Mouse (Mus musculus) intestine, embryonic 16.5 days (tissue): ENCODE measurements around the gene Bbc3. TPM values are rescaled to one million over a fixed set of nuclear protein-coding genes. Genes with fewer than 3 reads are reported as not detected.

Experiments used
- ATAC-seq: fragments of 200-750 bp; cut with Nextera tagmentation; 2 replicates; pipeline ENCODE4 v1.8.0; 2017; ENCODE audit warnings: moderate TSS enrichment, moderate library complexity
- H3K27ac ChIP-seq: fragments of 300-500 bp; sonication (generic); 2 replicates; pipeline ENCODE4 v1.5.1; 2014; ENCODE audit warnings: mild to moderate bottlenecking, low read length
- H3K27me3 ChIP-seq: fragments of 300-500 bp; sonication (generic); replicated peaks from 2 replicates; pipeline ENCODE4 v1.6.1; 2014; ENCODE audit warnings: low read length, control low read depth, mixed read lengths; ENCODE audit not compliant: control insufficient read depth, insufficient read depth
- H3K36me3 ChIP-seq: fragments of 300-500 bp; sonication (generic); 2 replicates; pipeline ENCODE4 v1.6.1; 2014; ENCODE audit warnings: low read length, control low read depth; ENCODE audit not compliant: control insufficient read depth, insufficient read depth
- H3K4me1 ChIP-seq: fragments of 300-500 bp; sonication (generic); 2 replicates; pipeline ENCODE4 v1.6.1; 2014; ENCODE audit warnings: low read length, control low read depth, mixed read lengths; ENCODE audit not compliant: control insufficient read depth, insufficient read depth
- H3K4me2 ChIP-seq: fragments of 300-500 bp; sonication (generic); 2 replicates; pipeline ENCODE4 v1.6.1; 2014; ENCODE audit warnings: low read depth, low read length, control low read depth
- H3K4me3 ChIP-seq: fragments of 300-500 bp; sonication (generic); 2 replicates; pipeline ENCODE4 v1.5.1; 2014; ENCODE audit warnings: mild to moderate bottlenecking, low read length
- H3K9ac ChIP-seq: fragments of 300-500 bp; sonication (generic); 2 replicates; pipeline ENCODE4 v1.6.1; 2014; ENCODE audit warnings: low read depth, low read length
- H3K9me3 ChIP-seq: fragments of 300-500 bp; sonication (generic); 2 replicates; pipeline ENCODE4 v1.6.1; 2016; ENCODE audit warnings: low read length, control low read depth; ENCODE audit not compliant: control insufficient read depth
- WGBS: fragments of 180-500 bp; shearing (Covaris S2); extraction: QIAGEN DNeasy Blood & Tissue Kit; methylation state at CpG from one replicate; pipeline ENCODE4 v1.1.7; 2014; 5-methylcytosine and 5-hydroxymethylcytosine counted together
- polyA plus RNA-seq: library from polyadenylated mRNA; unstranded; fragments of >200 nt; fragmentation: Nextera tagmentation; extraction: Ambion mirVana; gene quantifications from 2 replicates; pipeline ENCODE4 v1.2.1, GENCODE M21; 2015

Bbc3 gene
- polyA plus RNA-seq, 1 experiment from 2014 or later = 6.2 TPM

- WGBS = 44% methylated on average over 1 of the region's 1 CpGs
- H3K4me2 ChIP-seq = no peak overlapping the region
- H3K27ac ChIP-seq = peak overlapping the region; percentile 88
- peak; percentile 77 for ATAC-seq
- no peaks in the 10 kb centered on the region for H3K9me3 ChIP-seq
- H3K4me1 ChIP-seq = peaks cover 21% of the 10 kb centered on the region
- peaks cover 6% of the 10 kb centered on the region for H3K36me3 ChIP-seq
- H3K4me3 ChIP-seq = no peak overlapping the region
- no peak overlapping the region for H3K9ac ChIP-seq
- H3K27me3 ChIP-seq = no peaks in the 10 kb centered on the region
These were observed 56.1 kb downstream of the Bbc3 start for GRCm38 (mm10) chr7:16364319-16364718.

GRCm38 (mm10) chr7:16364901-16365500 is 56.8 kb downstream of the Bbc3 start:
- ATAC-seq = peak; percentile 83
- WGBS = 36% methylated on average over 4 of the region's 4 CpGs

GRCm38 (mm10) chr7:16366133-16366646 is 58.0 kb downstream of the Bbc3 start:
- H3K27ac ChIP-seq = peak overlapping the region; percentile 88
- no peak overlapping the region for H3K9ac ChIP-seq
- H3K36me3 ChIP-seq = peaks cover 8% of the 10 kb centered on the region
- WGBS = 66% methylated on average over 10 of the region's 10 CpGs
- peak; percentile 19; the same call in 1 of the 2 replicates for ATAC-seq
- H3K27me3 ChIP-seq = no peaks in the 10 kb centered on the region
- H3K4me2 ChIP-seq = no peak overlapping the region
- H3K4me1 ChIP-seq = peaks cover 21% of the 10 kb centered on the region
- no peak overlapping the region for H3K4me3 ChIP-seq
- H3K9me3 ChIP-seq = no peaks in the 10 kb centered on the region

More at GRCm38 (mm10) chr7:16364901-16365500, 56.8 kb downstream of the Bbc3 start:
- H3K27me3 ChIP-seq = no peaks in the 10 kb centered on the region
- no peak overlapping the region for H3K4me3 ChIP-seq
- H3K9me3 ChIP-seq = no peaks in the 10 kb centered on the region
- peak overlapping the region; percentile 88 for H3K27ac ChIP-seq
- peaks cover 21% of the 10 kb centered on the region for H3K4me1 ChIP-seq
- no peak overlapping the region for H3K9ac ChIP-seq
- no peak overlapping the region for H3K4me2 ChIP-seq
- H3K36me3 ChIP-seq = peaks cover 6% of the 10 kb centered on the region

- H3K9ac ChIP-seq = no peak overlapping the region
- H3K36me3 ChIP-seq = peaks cover 9% of the 10 kb centered on the region
- no peak overlapping the region for H3K4me3 ChIP-seq
- WGBS = 72% methylated on average over 4 of the region's 4 CpGs
- no peak for ATAC-seq
- no peaks in the 10 kb centered on the region for H3K27me3 ChIP-seq
- peaks cover 21% of the 10 kb centered on the region for H3K4me1 ChIP-seq
- H3K4me2 ChIP-seq = no peak overlapping the region
- H3K27ac ChIP-seq = peak overlapping the region; percentile 88
- H3K9me3 ChIP-seq = no peaks in the 10 kb centered on the region
These were observed 58.5 kb downstream of the Bbc3 start for GRCm38 (mm10) chr7:16366669-16367068.

Other genes with a start within 250 kb of the Bbc3 start
- gene Zfp541, start 246.6 kb upstream of the Bbc3 start, polyA plus RNA-seq = 0.07 and 0.21 TPM in 2 replicates
- 211 and 233 TPM in 2 replicates for gene Napa, start 209.9 kb upstream of the Bbc3 start, polyA plus RNA-seq
- gene Kptn, start 188.5 kb upstream of the Bbc3 start, polyA plus RNA-seq = 24.3 and 27.1 TPM in 2 replicates
- gene Slc8a2, start 178.6 kb upstream of the Bbc3 start, polyA plus RNA-seq = 0.15 and 0.21 TPM in 2 replicates
- 30.0 TPM in 2 replicates for gene Meis3, start 133.3 kb upstream of the Bbc3 start, polyA plus RNA-seq
- 27.2 and 29.8 TPM in 2 replicates for gene Dhx34, start 86.4 kb upstream of the Bbc3 start, polyA plus RNA-seq
- 0.15 and 0.18 TPM in 2 replicates for gene C5ar2, start 64.2 kb upstream of the Bbc3 start, polyA plus RNA-seq
- 1.9 and 2.4 TPM in 2 replicates for gene C5ar1, start 48.9 kb upstream of the Bbc3 start, polyA plus RNA-seq
- 13.0 and 14.2 TPM in 2 replicates for gene Inafm1, start 34.8 kb upstream of the Bbc3 start, polyA plus RNA-seq
- gene Ccdc9, start 21.6 kb upstream of the Bbc3 start, polyA plus RNA-seq = 19.8 and 20.8 TPM in 2 replicates
- gene Sae1, start 79.4 kb downstream of the Bbc3 start, polyA plus RNA-seq = 238 and 263 TPM in 2 replicates
- gene Zc3h4, start 92.5 kb downstream of the Bbc3 start, polyA plus RNA-seq = 9.6 and 11.1 TPM in 2 replicates
- gene Tmem160, start 144.4 kb downstream of the Bbc3 start, polyA plus RNA-seq = 52.4 and 62.8 TPM in 2 replicates
- 0.13 and 0.27 TPM in 2 replicates for gene Npas1, start 169.3 kb downstream of the Bbc3 start, polyA plus RNA-seq